Mouse (Mus musculus) ES-Bruce4 (cell line): ENCODE results near the gene Catip. TPM values are rescaled to one million over a fixed set of nuclear protein-coding genes. Genes with fewer than 3 reads are reported as not detected.
"Not testable (repeated sequence)": the region's sequence is repeated elsewhere in the genome, so short reads cannot be mapped to it uniquely, and the experiment has no call there.

ENCODE experiments used
- H3K27ac ChIP-seq: 2 replicates; pipeline ENCODE4 v1.5.1; 2012; ENCODE audit warnings: low read length, inconsistent platforms; ENCODE audit not compliant: insufficient read depth
- H3K27me3 ChIP-seq: 2 replicates; pipeline ENCODE4 v1.6.1; 2012; ENCODE audit warnings: mild to moderate bottlenecking, low read length, inconsistent platforms; ENCODE audit not compliant: control insufficient read depth, poor library complexity, insufficient read depth, severe bottlenecking
- H3K36me3 ChIP-seq: 2 replicates; pipeline ENCODE4 v1.6.1; 2012; ENCODE audit warnings: inconsistent platforms, mild to moderate bottlenecking, low read length, moderate library complexity; ENCODE audit not compliant: control insufficient read depth, poor library complexity, insufficient read depth, severe bottlenecking
- H3K4me1 ChIP-seq: one replicate; pipeline ENCODE4 v1.8.1; 2011; ENCODE audit warnings: low read length; ENCODE audit not compliant: control insufficient read depth, insufficient read depth
- H3K4me3 ChIP-seq: 2 replicates; pipeline ENCODE4 v1.5.1; 2011; ENCODE audit warnings: low read depth, mild to moderate bottlenecking, low read length
- H3K9ac ChIP-seq: 2 replicates; pipeline ENCODE4 v1.6.1; 2012; ENCODE audit warnings: low read depth, mild to moderate bottlenecking, inconsistent platforms; ENCODE audit not compliant: poor library complexity, severe bottlenecking
- H3K9me3 ChIP-seq: replicated peaks from 2 replicates; pipeline ENCODE4 v1.6.1; 2012; ENCODE audit warnings: mild to moderate bottlenecking, low read length, inconsistent platforms; ENCODE audit not compliant: control insufficient read depth, poor library complexity, insufficient read depth, severe bottlenecking
- CTCF ChIP-seq: IDR thresholded peaks from one replicate; pipeline ENCODE4 v1.8.1; 2011; ENCODE audit warnings: low read depth, low read length
- EP300 ChIP-seq: IDR thresholded peaks from 2 replicates; pipeline ENCODE4 v1.6.1; 2011; ENCODE audit warnings: low read depth, low read length; ENCODE audit not compliant: insufficient read depth
- POLR2A ChIP-seq: IDR thresholded peaks from one replicate; pipeline ENCODE4 v1.8.1; 2011; ENCODE audit warnings: low read length; ENCODE audit not compliant: insufficient read depth
- polyA plus RNA-seq: library from polyadenylated mRNA; stranded (reverse); fragments of >200 nt; gene quantifications from 2 replicates; pipeline ENCODE4 v1.2.4, GENCODE M21; 2011; ENCODE audit warnings: low read depth; ENCODE audit not compliant: missing spikeins, insufficient read depth, insufficient read length

Gene Catip
- polyA plus RNA-seq, 1 experiment: 0.75 TPM

GRCm38 (mm10) chr1:74326916-74327315, 35.0 kb upstream of the Catip start:
- H3K9ac ChIP-seq, H3K36me3 ChIP-seq, H3K9me3 ChIP-seq, H3K4me3 ChIP-seq, H3K4me1 ChIP-seq, H3K27me3 ChIP-seq, H3K27ac ChIP-seq: not testable (repeated sequence)
- TF ChIP-seq CTCF: peak; percentile 17

DNA sequence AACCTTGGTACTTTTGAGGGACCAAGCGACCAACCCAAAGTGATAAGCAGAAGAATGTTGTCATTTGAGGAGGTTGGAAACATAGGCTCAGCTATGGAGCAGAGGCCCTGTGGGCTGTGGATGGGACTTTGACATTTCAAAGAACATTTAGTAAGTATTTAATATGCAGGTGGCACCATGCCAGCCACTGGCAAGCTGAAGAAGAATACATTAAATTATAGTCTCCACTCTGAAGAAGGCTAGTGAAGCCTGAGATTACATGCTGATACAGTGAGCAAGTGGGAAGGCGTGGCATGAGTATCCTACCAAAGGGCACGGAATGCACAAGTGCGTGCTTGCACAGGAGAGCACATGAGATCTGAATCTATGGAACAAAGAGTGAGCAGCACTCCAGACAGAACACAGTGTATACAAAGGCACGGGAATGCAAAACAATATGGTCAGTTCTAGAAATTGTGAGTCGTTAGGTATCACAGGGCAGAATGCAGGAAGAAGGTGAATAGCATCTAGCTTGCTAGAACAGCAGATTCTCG, 31.9 kb upstream of the Catip start:
- H3K4me3 ChIP-seq: no peak overlapping the region
- no peak for TF ChIP-seq EP300
- TF ChIP-seq CTCF: no peak
- TF ChIP-seq POLR2A: no peak
- H3K36me3 ChIP-seq: no peaks in the 10 kb centered on the region
- peaks cover under 1% of the 10 kb centered on the region for H3K4me1 ChIP-seq
- H3K9ac ChIP-seq: no peak overlapping the region
- H3K27me3 ChIP-seq: no peaks in the 10 kb centered on the region
- H3K9me3 ChIP-seq: no peaks in the 10 kb centered on the region
- H3K27ac ChIP-seq: no peak overlapping the region

DNA sequence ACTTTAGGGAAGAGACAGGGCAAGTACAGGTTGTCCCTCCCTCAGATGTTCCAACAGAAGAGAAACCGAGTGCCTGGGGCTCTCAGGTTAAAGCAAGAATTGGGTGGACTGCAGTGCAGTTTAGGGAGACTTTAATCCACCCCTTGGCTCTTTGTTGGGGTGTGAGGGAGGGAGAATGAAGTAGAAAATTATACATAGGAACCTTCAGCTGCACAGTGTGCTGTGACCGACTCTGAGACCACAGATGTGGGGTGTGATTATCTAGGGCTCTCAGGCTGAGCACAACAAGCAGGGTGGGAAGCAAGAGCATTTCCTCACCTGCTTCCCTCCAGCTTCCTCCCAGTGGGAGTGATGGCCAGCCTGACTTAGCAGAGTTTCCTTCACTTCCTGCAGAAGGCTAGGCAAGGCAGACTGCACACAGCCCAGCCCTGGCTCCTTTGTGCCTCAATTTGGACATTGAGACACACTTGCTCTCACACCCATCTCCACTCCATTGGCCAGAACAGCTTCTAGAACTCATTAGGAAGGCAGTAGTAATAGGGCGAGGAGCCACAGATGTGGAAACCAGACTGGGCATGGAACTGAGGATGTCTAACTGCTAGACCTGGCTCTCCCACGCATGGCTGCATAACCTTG, 30.7 kb upstream of the Catip start:
- Histone ChIP-seq H3K4me3 (no peak overlapping the region), H3K9ac (no peak overlapping the region), H3K4me1 (peaks cover 3% of the 10 kb centered on the region), H3K36me3 (no peaks in the 10 kb centered on the region), H3K27ac (no peak overlapping the region), H3K9me3 (no peaks in the 10 kb centered on the region), H3K27me3 (no peaks in the 10 kb centered on the region)
- TF ChIP-seq CTCF: no peak
- no peak for TF ChIP-seq POLR2A
- TF ChIP-seq EP300: no peak

DNA sequence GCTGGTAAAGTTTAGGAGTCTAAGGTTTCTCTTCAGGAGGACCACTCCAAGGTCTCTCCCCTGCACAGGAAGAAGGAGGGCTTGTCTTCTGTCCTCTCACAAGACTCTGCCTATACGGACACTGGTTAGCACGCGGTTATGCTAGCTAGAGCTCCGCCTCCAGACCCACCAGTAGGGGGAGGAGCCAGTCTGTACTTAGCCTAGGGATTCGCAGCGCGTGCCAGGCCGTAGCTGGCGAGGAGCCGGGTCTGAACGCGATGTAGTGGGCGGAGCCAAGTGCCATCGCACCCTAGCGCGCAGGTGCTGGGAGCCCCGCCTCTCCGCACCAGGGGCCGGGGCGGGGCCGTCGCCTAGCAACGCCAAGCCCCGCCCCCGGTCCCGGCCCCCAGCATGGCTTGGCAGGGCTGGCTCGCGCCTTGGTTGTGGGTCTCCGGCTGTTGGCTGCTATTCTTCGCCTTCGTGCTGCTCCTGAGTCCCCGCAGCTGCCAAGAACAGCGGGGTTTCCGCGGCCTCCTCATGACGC, 29.6 kb upstream of the Catip start:
- peak overlapping the region; percentile 15; the same call in 1 of the 2 replicates for H3K9ac ChIP-seq
- TF ChIP-seq EP300 (peak; percentile 47; the same call in 1 of the 2 replicates), CTCF (no peak), POLR2A (peak; percentile 77)
- H3K9me3 ChIP-seq: no peaks in the 10 kb centered on the region
- peaks cover 4% of the 10 kb centered on the region for H3K4me1 ChIP-seq
- no peaks in the 10 kb centered on the region for H3K36me3 ChIP-seq
- no peak overlapping the region for H3K27ac ChIP-seq
- H3K27me3 ChIP-seq: no peaks in the 10 kb centered on the region
- peak overlapping the region; percentile 69 for H3K4me3 ChIP-seq

DNA sequence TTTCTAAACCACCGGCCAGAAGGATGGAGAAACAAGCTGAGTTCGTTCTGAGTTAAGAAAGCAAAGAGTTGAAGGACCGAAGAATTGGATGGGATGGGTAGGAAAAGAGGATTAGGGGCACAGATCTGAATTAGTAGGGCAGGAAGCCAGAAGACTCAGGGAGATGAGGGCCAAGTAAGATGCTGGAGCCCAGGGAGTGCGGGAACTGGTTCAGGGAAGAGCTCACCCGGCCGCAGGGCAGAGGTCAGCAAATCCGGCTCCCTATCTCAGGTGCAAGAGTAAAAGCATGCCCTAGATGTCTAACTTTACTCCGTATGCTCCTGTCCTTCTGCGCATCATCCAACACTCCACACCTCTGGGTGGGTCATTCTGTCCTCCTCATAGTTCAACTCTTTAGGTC, 29.0 kb upstream of the Catip start:
- no peak for TF ChIP-seq CTCF
- no peak for TF ChIP-seq POLR2A
- TF ChIP-seq EP300: no peak
- peaks cover 9% of the 10 kb centered on the region for H3K4me1 ChIP-seq
- no peaks in the 10 kb centered on the region for H3K27me3 ChIP-seq
- H3K36me3 ChIP-seq: no peaks in the 10 kb centered on the region
- no peak overlapping the region for H3K27ac ChIP-seq
- peak overlapping the region; percentile 15; the same call in 1 of the 2 replicates for H3K9ac ChIP-seq
- peak overlapping the region; percentile 69 for H3K4me3 ChIP-seq
- no peaks in the 10 kb centered on the region for H3K9me3 ChIP-seq

GRCm38 (mm10) chr1:74334607-74335006, 27.3 kb upstream of the Catip start:
- H3K4me1 ChIP-seq: peaks cover 14% of the 10 kb centered on the region
- H3K4me3 ChIP-seq: no peak overlapping the region
- H3K27me3 ChIP-seq: no peaks in the 10 kb centered on the region
- H3K27ac ChIP-seq: no peak overlapping the region
- no peaks in the 10 kb centered on the region for H3K36me3 ChIP-seq
- no peaks in the 10 kb centered on the region for H3K9me3 ChIP-seq
- no peak for TF ChIP-seq CTCF
- TF ChIP-seq POLR2A: no peak
- TF ChIP-seq EP300: no peak
- no peak overlapping the region for H3K9ac ChIP-seq
